Mouse (Mus musculus) large intestine, adult 2 months (tissue): ENCODE results near the gene Lao1. TPM values are rescaled to one million over a fixed set of nuclear protein-coding genes. Genes with fewer than 3 reads are reported as not detected.

Experiments
- DNase-seq: peaks from one replicate; pipeline ENCODE4 v3.0.0-alpha.2; 2012; ENCODE audit warnings: low read depth, low spot score
- WGBS: fragments of 180-500 bp; shearing (Covaris S2); methylation state at CpG from one replicate; pipeline ENCODE4 v1.1.7; 2018; 5-methylcytosine and 5-hydroxymethylcytosine counted together
- polyA plus RNA-seq: library from polyadenylated mRNA; depleted of rRNA; stranded (reverse); fragments of >200 nt; gene quantifications from 2 replicates; pipeline ENCODE4 v1.2.3, GENCODE M21; 2012; rRNA removed

Gene Lao1
- polyA plus RNA-seq, 1 experiment: 0.05 TPM

DNA sequence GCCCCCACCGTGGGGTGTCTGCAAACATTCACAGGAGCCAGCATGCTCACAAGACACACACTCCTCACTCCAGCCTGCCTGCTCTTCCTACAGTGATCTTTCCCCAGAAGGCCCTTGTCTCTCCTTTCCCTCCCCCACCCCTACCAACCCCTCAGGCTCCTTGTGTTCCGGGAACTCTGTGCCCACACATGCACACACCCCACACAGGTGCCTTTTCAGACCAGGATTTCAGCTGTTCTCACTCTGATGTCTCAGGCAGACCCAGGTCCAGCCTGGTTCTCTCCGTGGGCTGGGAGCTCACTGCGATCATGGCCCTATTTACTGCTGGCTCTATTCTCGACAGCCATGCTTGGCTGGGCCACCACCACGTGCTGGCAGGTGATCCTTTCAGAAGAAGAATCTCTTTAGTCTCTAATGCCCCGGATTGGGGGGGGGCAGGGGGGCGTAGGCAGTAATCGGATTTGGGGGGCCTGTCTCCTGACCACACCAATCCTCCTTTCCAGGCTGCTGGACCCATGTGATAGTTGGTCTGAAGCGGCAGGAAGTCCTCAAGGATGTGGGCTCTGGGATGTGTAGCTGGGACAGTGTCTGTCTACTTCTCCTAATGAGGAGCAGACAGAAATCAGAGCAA lies 49.8 kb downstream of the Lao1 start:
- WGBS: 69% methylated on average over 10 of the region's 10 CpGs
- no peak for DNase-seq

DNA sequence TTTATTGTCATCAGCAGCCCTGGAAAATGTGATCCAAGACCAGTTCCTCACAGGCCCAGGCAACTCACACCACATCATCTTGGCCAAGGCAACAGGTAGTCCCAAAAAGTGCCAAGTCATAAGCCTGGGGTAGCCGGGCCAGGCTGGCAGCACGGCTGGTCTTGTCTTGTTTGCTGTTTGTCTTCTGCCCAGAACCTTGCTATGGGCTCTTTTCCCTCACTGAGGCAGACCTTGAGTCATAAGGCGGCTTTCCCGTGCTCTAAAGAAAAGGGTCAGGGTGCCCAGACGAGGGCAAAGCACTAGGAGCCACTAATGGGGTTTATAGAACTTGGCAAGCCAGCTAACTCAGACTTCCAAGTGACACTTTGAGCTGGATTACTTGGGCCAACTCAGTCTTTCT lies 51.7 kb downstream of the Lao1 start:
- DNase-seq: no peak
- 79% methylated on average over 5 of the region's 5 CpGs for WGBS

DNA sequence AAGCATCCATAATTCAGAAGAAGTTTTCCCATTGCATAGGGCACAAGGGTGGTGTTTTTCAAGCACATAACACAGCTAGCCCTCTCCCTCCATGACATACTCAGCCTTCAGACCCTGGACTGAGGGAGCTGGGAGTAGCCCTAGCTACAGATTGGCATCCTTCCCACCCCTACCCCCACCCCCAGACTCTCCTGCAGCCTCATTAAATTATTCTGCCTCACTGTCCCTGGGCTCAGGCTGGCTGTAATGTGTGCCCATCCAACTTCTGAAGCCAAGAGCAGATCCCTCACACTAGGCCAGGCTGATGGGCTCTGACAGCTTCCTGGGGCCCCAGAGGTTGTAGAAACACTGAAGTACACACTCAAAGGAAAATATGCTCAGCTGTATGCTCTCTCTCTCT lies 53.6 kb downstream of the Lao1 start:
- no peak for DNase-seq

DNA sequence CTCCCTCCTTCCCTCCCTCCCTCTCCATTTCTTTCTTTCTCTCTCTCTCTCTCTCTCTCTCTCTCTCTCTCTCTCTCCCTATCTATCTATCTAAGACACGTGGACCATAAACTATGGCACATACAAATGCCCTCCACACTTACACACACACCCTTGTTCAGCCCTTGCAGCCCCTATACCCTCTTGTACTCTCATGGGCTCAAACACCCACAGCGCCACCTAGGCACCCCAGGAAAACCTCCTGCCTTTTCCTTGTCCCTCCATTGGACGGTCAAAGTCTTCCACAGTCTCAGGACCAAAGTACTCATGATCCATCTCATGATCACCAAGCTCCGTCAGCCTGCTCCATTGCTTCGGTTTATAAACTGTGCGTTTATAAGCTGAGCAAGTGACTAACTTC lies 54.2 kb downstream of the Lao1 start:
- DNase-seq: no peak
- 60% methylated on average over 6 of the region's 6 CpGs for WGBS

DNA sequence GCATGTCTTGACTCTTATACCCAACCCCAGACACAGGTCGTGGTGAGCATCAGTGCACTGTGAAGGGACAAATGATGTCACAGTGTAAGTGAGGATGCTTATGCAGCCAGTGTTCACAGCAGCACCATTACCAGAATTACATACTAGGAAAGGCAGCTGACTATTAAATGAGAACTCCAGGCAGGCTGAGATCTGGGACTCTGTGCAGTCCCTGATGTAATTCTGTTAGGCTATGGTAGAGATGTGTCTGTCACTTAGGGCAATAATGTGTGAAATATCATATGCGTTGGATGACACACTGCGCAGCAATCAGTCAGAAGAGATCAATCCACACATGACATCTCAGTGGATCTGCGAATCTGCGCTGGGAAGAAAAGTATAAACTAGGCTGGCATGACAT lies 55.7 kb downstream of the Lao1 start:
- DNase-seq: no peak
- WGBS: 95% methylated on average over 5 of the region's 5 CpGs

Other genes with a start within 250 kb of the Lao1 start
- not detected in 2 replicates for gene Olfr1340, start 241.4 kb upstream of the Lao1 start, polyA plus RNA-seq
- gene Olfr1339, start 229.4 kb upstream of the Lao1 start, polyA plus RNA-seq: not detected in 2 replicates
- not detected in 2 replicates for gene Olfr1338, start 202.8 kb upstream of the Lao1 start, polyA plus RNA-seq
- gene Olfr1337, start 179.0 kb upstream of the Lao1 start, polyA plus RNA-seq: not detected in 2 replicates
- not detected in 2 replicates for gene Olfr1335, start 151.6 kb upstream of the Lao1 start, polyA plus RNA-seq
- not detected in 2 replicates for gene Olfr1333, start 125.3 kb upstream of the Lao1 start, polyA plus RNA-seq
- not detected in 2 replicates for gene Olfr1331, start 96.9 kb upstream of the Lao1 start, polyA plus RNA-seq
- gene Olfr1330, start 73.0 kb upstream of the Lao1 start, polyA plus RNA-seq: not detected in 2 replicates
- not detected in 2 replicates for gene Olfr1329, start 44.1 kb upstream of the Lao1 start, polyA plus RNA-seq
- not detected in 2 replicates for gene Olfr1328, start 23.0 kb upstream of the Lao1 start, polyA plus RNA-seq
- 21.0 and 22.4 TPM in 2 replicates for gene Slc2a1, start 147.1 kb downstream of the Lao1 start, polyA plus RNA-seq
- 5.4 and 12.8 TPM in 2 replicates for gene Zfp691, start 212.6 kb downstream of the Lao1 start, polyA plus RNA-seq
- 0.10 and 0.37 TPM in 2 replicates for gene Ermap, start 228.4 kb downstream of the Lao1 start, polyA plus RNA-seq
- 23.6 and 35.1 TPM in 2 replicates for gene Svbp, start 233.7 kb downstream of the Lao1 start, polyA plus RNA-seq